Mouse (Mus musculus) stomach, postnatal 0 days (tissue): ENCODE measurements around the gene Akap4. TPM values are rescaled to one million over a fixed set of nuclear protein-coding genes. Genes with fewer than 3 reads are reported as not detected.

Experiments used
- ATAC-seq: fragments of 200-750 bp; cut with Nextera tagmentation; 2 replicates; pipeline ENCODE4 v1.8.0; 2017; ENCODE audit not compliant: low FRiP score, low TSS enrichment
- DNase-seq: peaks from one replicate; pipeline ENCODE4 v3.0.0-alpha.2; 2016; ENCODE audit warnings: low spot score
- H3K27ac ChIP-seq: fragments of 300-500 bp; sonication (generic); replicated peaks from 2 replicates; pipeline ENCODE4 v1.5.1; 2014; ENCODE audit warnings: mild to moderate bottlenecking, control low read depth
- H3K27me3 ChIP-seq: fragments of 300-500 bp; sonication (generic); 2 replicates; pipeline ENCODE4 v1.6.1; 2014; ENCODE audit warnings: low read length; ENCODE audit not compliant: control insufficient read depth, insufficient read depth
- H3K36me3 ChIP-seq: fragments of 300-500 bp; sonication (generic); 2 replicates; pipeline ENCODE4 v1.6.1; 2014; ENCODE audit warnings: low read length, mixed read lengths; ENCODE audit not compliant: control insufficient read depth, insufficient read depth
- H3K4me1 ChIP-seq: fragments of 300-500 bp; sonication (generic); replicated peaks from 2 replicates; pipeline ENCODE4 v1.6.1; 2014; ENCODE audit warnings: antibody characterized with exemption; ENCODE audit not compliant: control insufficient read depth, insufficient read depth
- H3K4me2 ChIP-seq: fragments of 300-500 bp; sonication (generic); replicated peaks from 2 replicates; pipeline ENCODE4 v1.6.1; 2014; ENCODE audit warnings: low read depth, mild to moderate bottlenecking, control low read depth, moderate library complexity
- H3K4me3 ChIP-seq: fragments of 300-500 bp; sonication (generic); 2 replicates; pipeline ENCODE4 v1.5.1; 2014; ENCODE audit warnings: low read depth, low read length, control low read depth
- H3K9ac ChIP-seq: fragments of 300-500 bp; sonication (generic); 2 replicates; pipeline ENCODE4 v1.6.1; 2014; ENCODE audit warnings: mild to moderate bottlenecking, low read length, control low read depth, mixed read lengths
- H3K9me3 ChIP-seq: fragments of 300-500 bp; sonication (generic); 2 replicates; pipeline ENCODE4 v1.6.1; 2016; ENCODE audit warnings: low read length; ENCODE audit not compliant: control insufficient read depth
- CTCF ChIP-seq: IDR thresholded peaks from 2 replicates; pipeline ENCODE4 v1.5.1; 2016; ENCODE audit warnings: antibody characterized with exemption, low read depth, mild to moderate bottlenecking, moderate library complexity
- EP300 ChIP-seq: optimal IDR thresholded peaks from 2 replicates; pipeline ENCODE3; 2016; ENCODE audit warnings: antibody characterized with exemption
- WGBS: fragments of 180-500 bp; shearing (Covaris S2); extraction: QIAGEN DNeasy Blood & Tissue Kit; methylation state at CpG from one replicate; pipeline ENCODE4 v1.1.7; 2014; 5-methylcytosine and 5-hydroxymethylcytosine counted together
- polyA plus RNA-seq: library from polyadenylated mRNA; unstranded; fragments of >200 nt; fragmentation: Nextera tagmentation; extraction: Ambion mirVana; gene quantifications from 2 replicates; pipeline ENCODE4 v1.2.1, GENCODE M21; 2015

The Akap4 gene
- polyA plus RNA-seq: 0.04 and 0.08 TPM in 2 replicates

DNA sequence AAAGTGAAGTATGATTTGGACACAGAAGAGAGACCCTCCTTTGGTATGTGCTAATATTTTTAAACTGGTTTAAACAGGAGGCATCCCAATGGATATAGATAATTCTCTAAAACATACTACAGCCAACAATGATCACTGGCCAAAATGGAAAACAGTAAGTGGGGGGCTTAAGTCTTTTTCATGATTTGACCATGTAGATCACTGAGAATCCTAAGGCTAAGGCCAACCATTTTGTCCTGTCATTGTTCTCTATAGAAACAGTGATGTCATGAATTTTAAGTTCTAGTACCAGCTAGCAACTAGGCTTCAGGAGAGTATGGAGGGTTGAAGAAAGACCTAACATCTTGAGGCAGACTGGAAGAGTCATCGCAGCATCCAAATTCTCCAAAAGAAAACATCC lies at the start of gene Akap4:
TSS of gene Akap4 (plus strand) at position 301 of the 400 bp plus-strand sequence.
- Histone ChIP-seq H3K9ac (no peak within 1 kb of the TSS), H3K4me2 (no peak within 1 kb of the TSS), H3K36me3 (no peaks in the 10 kb centered on the region), H3K27ac (no peak within 1 kb of the TSS), H3K4me3 (no peak within 1 kb of the TSS), H3K4me1 (no peaks in the 10 kb centered on the region), H3K9me3 (no peaks in the 10 kb centered on the region), H3K27me3 (no peaks in the 10 kb centered on the region)
- TF ChIP-seq CTCF (no peak), EP300 (no peak)
- DNase-seq: no peak
- no peak for ATAC-seq
- whole genome bisulfite sequencing: 88% methylated on average over 1 of the region's 1 CpGs

DNA sequence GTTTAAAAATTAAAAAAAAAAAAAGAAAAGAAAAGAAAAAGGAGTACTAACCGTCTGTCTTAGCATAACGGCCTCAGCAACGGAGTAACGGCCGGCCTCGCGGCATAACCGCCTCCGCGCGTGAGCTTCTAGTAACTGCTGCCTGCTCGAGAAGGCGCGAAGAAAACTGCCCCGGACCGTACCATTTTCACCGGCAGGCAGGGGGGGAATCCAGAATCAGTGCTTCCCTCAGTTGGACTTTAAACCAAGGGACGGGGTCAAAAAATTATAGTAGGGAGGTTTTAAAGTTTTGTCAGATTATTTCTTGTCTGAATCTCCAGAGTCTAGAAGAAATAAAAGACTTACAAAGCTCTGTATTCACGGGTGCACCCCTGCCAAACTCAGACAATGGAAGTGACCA lies 25.8 kb upstream of the Akap4 start, which contains the start of gene Ccnb3:
TSS of gene Ccnb3 (minus strand) at position 101 of the 400 bp plus-strand sequence.
- no peak within 1 kb of the TSS for H3K9ac ChIP-seq
- H3K27me3 ChIP-seq: no peaks in the 10 kb centered on the region
- no peaks in the 10 kb centered on the region for H3K36me3 ChIP-seq
- H3K4me1 ChIP-seq: no peaks in the 10 kb centered on the region
- 93% methylated on average over 19 of the region's 19 CpGs for WGBS
- H3K4me3 ChIP-seq: no peak within 1 kb of the TSS
- DNase-seq (no peak), ATAC-seq (no peak)
- H3K27ac ChIP-seq: no peak within 1 kb of the TSS
- no peaks in the 10 kb centered on the region for H3K9me3 ChIP-seq
- no peak for TF ChIP-seq CTCF
- TF ChIP-seq EP300: no peak
- no peak within 1 kb of the TSS for H3K4me2 ChIP-seq

DNA sequence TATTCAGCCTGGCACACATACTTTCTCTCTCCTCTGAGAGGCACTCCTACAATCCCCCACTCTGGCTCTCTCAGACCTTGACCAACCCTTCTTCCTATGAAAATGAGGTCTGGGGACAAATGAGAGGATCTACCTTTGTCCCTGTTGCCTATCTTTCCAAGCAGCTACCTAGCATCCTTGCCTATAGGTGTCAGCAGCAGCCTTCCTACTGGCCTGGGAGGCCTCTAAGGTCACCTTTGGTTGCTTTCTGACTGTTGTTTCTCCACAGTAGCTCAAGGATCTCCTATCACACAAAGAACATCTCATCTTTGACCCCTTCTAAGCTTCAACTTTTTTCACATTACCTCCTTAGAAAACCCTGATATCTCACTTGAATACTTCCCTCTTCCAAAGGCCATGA lies 10.3 kb upstream of the Akap4 start:
- no peak for TF ChIP-seq EP300
- no peak for TF ChIP-seq CTCF
- DNase-seq (no peak), ATAC-seq (no peak)
- H3K4me3 ChIP-seq: no peak overlapping the region
- no peaks in the 10 kb centered on the region for H3K4me1 ChIP-seq
- no peaks in the 10 kb centered on the region for H3K36me3 ChIP-seq
- no peak overlapping the region for H3K27ac ChIP-seq
- H3K9ac ChIP-seq: no peak overlapping the region
- no peaks in the 10 kb centered on the region for H3K27me3 ChIP-seq
- no peak overlapping the region for H3K4me2 ChIP-seq
- H3K9me3 ChIP-seq: no peaks in the 10 kb centered on the region

DNA sequence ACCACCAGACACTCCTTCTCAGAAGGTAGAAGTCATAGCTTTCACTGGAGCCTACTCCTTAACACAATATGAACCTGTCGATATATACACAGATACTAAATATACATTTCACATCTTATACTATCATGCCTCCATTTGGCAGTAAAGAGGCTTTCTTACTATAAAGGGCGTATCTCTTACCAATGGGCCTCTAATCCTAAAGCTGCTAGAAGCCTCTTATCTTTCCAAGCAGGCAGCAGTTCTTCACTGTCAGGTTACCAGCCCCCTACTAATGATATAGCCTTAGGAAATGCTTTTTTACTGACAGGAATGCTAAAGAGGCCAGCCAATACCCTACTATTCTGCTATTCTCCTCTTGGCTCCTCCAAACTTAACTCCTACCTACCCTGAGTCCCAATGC lies 9.7 kb upstream of the Akap4 start:
- Histone ChIP-seq H3K4me2 (no peak overlapping the region), H3K9me3 (no peaks in the 10 kb centered on the region), H3K4me1 (no peaks in the 10 kb centered on the region), H3K36me3 (no peaks in the 10 kb centered on the region), H3K4me3 (no peak overlapping the region), H3K27me3 (no peaks in the 10 kb centered on the region), H3K9ac (no peak overlapping the region), H3K27ac (no peak overlapping the region)
- no peak for TF ChIP-seq CTCF
- TF ChIP-seq EP300: no peak
- DNase-seq (no peak), ATAC-seq (no peak)
- 66% methylated on average over 2 of the region's 2 CpGs for WGBS

DNA sequence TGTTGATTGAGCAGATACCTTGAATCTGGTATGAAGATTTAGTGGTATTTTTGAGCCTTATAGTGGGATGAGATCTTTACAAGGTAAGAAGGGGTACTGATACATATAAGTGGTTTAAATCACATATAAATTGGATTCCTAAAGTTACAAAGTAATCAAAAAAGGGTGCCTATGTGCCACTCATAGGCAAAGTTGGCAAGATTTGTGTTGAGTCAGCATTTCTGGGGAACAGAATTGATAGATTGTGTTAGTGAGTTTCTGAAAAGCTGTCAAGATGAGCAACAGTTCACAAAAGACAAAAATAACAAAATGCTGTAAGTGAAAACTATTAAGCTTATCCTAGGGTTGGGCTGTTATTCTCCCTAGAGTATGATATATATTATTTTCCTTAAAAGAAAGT lies 3.2 kb upstream of the Akap4 start:
- no peak overlapping the region for H3K4me2 ChIP-seq
- no peak overlapping the region for H3K27ac ChIP-seq
- H3K9me3 ChIP-seq: no peaks in the 10 kb centered on the region
- H3K9ac ChIP-seq: no peak overlapping the region
- no peaks in the 10 kb centered on the region for H3K4me1 ChIP-seq
- ATAC-seq (no peak), DNase-seq (no peak)
- H3K27me3 ChIP-seq: no peaks in the 10 kb centered on the region
- no peaks in the 10 kb centered on the region for H3K36me3 ChIP-seq
- H3K4me3 ChIP-seq: no peak overlapping the region
- TF ChIP-seq EP300 (no peak), CTCF (no peak)

DNA sequence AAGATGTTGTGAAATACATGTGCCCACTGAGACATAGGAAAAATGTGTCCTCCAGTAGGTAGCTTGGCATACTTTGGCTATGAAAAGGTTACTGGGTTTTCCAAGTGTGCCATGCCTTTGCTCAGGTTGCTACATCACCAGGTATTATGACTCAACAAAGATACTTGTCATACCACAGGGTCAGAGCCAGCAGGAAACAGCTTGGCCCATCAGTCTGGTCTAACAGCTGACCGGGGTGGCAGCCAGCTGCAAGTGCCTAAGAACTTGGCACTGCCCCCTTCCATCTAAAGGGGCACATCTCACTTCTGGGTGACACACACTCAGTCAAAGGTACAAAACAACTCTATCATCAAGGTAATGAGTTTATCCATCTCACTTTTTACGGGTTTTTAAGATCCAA lies 683 bp downstream of the Akap4 start:
- no peaks in the 10 kb centered on the region for H3K27me3 ChIP-seq
- TF ChIP-seq CTCF: no peak
- no peak for TF ChIP-seq EP300
- ATAC-seq (no peak), DNase-seq (no peak)
- H3K9ac ChIP-seq: no peak overlapping the region
- H3K27ac ChIP-seq: no peak overlapping the region
- H3K4me2 ChIP-seq: no peak overlapping the region
- H3K4me1 ChIP-seq: no peaks in the 10 kb centered on the region
- H3K9me3 ChIP-seq: no peaks in the 10 kb centered on the region
- no peaks in the 10 kb centered on the region for H3K36me3 ChIP-seq
- WGBS: 61% methylated on average over 2 of the region's 2 CpGs
- no peak overlapping the region for H3K4me3 ChIP-seq
